Mouse (Mus musculus): ENCODE measurements around the gene Serbp1. TPM values are rescaled to one million over a fixed set of nuclear protein-coding genes. Genes with fewer than 3 reads are reported as not detected.
A peak's percentile ranks its signal among the peaks of the same experiment; 100 is the strongest.

The Serbp1 gene
- polyA plus RNA-seq, 1 experiment from 2014 or later, result 281 TPM

DNA sequence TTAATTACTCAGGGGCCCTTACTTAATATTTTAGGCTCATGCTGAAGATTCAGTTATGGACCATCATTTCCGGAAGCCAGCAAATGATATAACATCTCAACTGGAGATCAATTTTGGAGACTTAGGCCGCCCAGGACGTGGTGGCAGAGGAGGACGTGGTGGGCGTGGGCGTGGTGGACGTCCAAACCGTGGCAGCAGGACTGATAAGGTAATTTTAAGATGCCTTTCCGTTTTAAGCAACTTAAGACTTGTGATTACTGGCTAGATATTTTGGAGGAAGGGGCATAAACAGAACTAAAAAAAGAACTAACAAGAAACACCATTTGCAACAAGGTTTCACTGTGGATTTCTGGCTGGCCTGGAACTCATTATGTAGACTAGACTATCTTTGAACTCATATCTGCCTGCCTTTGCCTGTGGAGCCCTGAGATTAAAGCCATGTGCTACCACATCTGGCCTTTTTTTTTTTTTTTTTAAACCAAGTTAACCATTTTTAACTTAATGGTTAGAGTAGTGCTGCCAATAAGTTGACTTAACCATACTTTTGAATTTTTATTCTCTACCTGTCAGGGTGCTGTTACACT lies 43.7 kb downstream of the Serbp1 start:
- Histone ChIP-seq H3K4me3 (ENCODE audit: low read length) (no peak overlapping the region), H3K9ac (ENCODE audit: low read depth, low read length) (no peak overlapping the region), H3K36me3 (ENCODE audit: control insufficient read depth, insufficient read depth, low read length) (peaks cover 13% of the 10 kb centered on the region), H3K27me3 (replicated peaks; ENCODE audit: control insufficient read depth, insufficient read depth, low read length) (no peaks in the 10 kb centered on the region), H3K9me3 (ENCODE audit: control insufficient read depth, low read length) (no peaks in the 10 kb centered on the region), H3K4me1 (ENCODE audit: control insufficient read depth, insufficient read depth, low read depth, low read length) (no peaks in the 10 kb centered on the region), H3K27ac (ENCODE audit: low read depth, low read length) (no peak overlapping the region), H3K4me2 (ENCODE audit: low read length) (no peak overlapping the region)
- no peak for ATAC-seq
- WGBS, result 92% methylated on average over 9 of the region's 9 CpGs

DNA sequence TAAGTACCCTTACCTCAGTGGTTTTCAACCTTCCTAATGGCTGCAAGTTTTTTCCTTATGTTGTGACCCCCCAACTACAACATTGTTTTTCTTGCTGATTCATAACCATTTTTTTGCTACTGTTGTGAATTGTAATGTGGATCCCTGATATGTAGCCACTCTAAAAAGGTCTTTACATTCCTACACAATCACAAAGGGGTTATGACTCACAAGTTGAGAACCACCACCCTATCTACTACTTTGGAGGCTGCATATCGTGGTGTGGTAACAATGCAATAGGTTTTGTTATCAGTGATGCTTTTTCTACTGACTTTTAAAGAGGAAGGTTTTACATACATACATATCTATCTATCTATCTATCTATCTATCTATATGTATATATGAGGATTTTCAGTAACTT lies 44.9 kb downstream of the Serbp1 start:
- Histone ChIP-seq H3K4me2 (ENCODE audit: low read length) (no peak overlapping the region), H3K9me3 (ENCODE audit: control insufficient read depth, low read length) (no peaks in the 10 kb centered on the region), H3K4me3 (ENCODE audit: low read length) (no peak overlapping the region), H3K27me3 (replicated peaks; ENCODE audit: control insufficient read depth, insufficient read depth, low read length) (no peaks in the 10 kb centered on the region), H3K9ac (ENCODE audit: low read depth, low read length) (no peak overlapping the region), H3K36me3 (ENCODE audit: control insufficient read depth, insufficient read depth, low read length) (peaks cover 13% of the 10 kb centered on the region), H3K27ac (ENCODE audit: low read depth, low read length) (no peak overlapping the region), H3K4me1 (ENCODE audit: control insufficient read depth, insufficient read depth, low read depth, low read length) (no peaks in the 10 kb centered on the region)
- ATAC-seq, result no peak
- WGBS, result 90% methylated on average over 1 of the region's 1 CpGs

DNA sequence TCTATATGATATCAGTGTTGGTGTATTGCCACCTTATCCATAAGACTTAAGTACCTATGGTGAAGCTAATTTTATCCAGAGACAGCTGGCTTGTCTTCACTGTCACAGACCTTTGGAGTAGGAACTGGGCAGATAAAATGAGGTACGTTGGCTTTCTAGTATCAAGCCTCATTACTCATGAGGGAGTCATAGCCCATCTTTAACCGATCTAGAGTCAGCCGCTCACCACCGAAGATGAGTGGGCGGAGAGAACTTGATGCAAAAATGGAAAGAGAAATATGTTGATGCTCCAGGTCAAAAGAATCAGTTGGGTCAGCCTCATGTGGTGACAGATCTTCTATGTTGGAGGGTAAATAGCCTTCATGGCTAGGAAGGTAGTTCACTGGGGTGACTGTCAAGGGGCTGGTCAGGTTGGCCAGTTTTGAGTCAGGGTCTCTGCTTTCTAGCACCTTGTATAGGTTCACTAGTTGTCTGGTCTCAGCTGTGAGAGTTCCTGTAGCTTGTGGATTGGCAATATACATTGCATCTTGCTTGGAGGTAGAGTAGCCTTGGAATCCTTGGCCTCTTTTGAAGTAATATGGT lies 54.2 kb downstream of the Serbp1 start:
- Histone ChIP-seq H3K36me3 (ENCODE audit: control insufficient read depth, insufficient read depth, low read length) (peaks cover 5% of the 10 kb centered on the region; the same call in 1 of the 2 replicates), H3K27me3 (replicated peaks; ENCODE audit: control insufficient read depth, insufficient read depth, low read length) (no peaks in the 10 kb centered on the region), H3K4me3 (ENCODE audit: low read length) (no peak overlapping the region), H3K9me3 (ENCODE audit: control insufficient read depth, low read length) (no peaks in the 10 kb centered on the region), H3K4me1 (ENCODE audit: control insufficient read depth, insufficient read depth, low read depth, low read length) (no peaks in the 10 kb centered on the region), H3K9ac (ENCODE audit: low read depth, low read length) (no peak overlapping the region), H3K4me2 (ENCODE audit: low read length) (no peak overlapping the region), H3K27ac (ENCODE audit: low read depth, low read length) (no peak overlapping the region)
- WGBS, result 87% methylated on average over 5 of the region's 5 CpGs
- ATAC-seq, result no peak

DNA sequence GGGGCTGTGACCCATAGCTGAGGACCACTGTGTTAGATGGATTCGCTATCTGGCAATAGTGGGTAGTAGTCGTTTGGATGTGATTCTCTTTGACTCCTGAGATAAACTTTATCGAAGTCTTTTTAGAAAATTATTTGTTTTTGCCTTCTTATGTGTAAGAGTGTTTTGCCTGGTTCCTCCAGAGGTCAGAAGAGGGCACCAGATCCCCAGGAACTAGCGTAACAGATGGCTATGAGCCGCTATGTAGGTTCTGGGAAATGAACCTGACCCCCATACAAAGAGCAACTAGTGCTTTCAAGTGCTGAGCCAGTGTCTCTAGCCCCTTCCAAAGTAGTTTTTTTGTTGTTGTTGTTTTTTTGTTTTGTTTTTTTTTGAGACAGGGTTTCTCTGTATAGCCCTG lies 58.1 kb downstream of the Serbp1 start:
- no peak overlapping the region for H3K4me3 ChIP-seq (ENCODE audit: low read length)
- no peak for ATAC-seq
- no peak overlapping the region for H3K4me2 ChIP-seq (ENCODE audit: low read length)
- no peak overlapping the region for H3K9ac ChIP-seq (ENCODE audit: low read depth, low read length)
- no peaks in the 10 kb centered on the region for H3K27me3 ChIP-seq (replicated peaks; ENCODE audit: control insufficient read depth, insufficient read depth, low read length)
- H3K27ac ChIP-seq (ENCODE audit: low read depth, low read length), result no peak overlapping the region
- no peaks in the 10 kb centered on the region for H3K9me3 ChIP-seq (ENCODE audit: control insufficient read depth, low read length)
- 58% methylated on average over 5 of the region's 5 CpGs for WGBS
- no peaks in the 10 kb centered on the region for H3K36me3 ChIP-seq (ENCODE audit: control insufficient read depth, insufficient read depth, low read length)
- no peaks in the 10 kb centered on the region for H3K4me1 ChIP-seq (ENCODE audit: control insufficient read depth, insufficient read depth, low read depth, low read length)

DNA sequence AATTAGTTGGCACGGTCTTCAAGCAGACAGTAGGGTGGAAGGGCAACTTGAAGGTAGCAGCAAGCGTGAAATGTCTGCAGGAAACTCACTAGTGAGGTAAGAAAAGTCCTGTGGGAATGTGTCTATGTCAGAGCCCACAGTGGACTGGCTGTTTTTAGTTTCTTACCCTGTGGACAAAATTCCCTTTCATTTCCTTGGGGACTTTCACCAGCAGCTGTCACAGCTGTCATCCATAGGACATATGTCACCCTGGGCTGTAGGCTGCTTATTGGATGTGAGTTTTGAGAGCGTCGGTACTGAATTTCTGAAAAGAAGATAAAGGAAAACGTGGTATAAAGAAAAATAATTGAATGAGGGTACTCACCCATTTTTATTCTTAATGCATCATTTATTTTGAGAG lies 60.8 kb downstream of the Serbp1 start:
- H3K27ac ChIP-seq (ENCODE audit: low read depth, low read length), result no peak overlapping the region
- ATAC-seq, result no peak
- no peaks in the 10 kb centered on the region for H3K36me3 ChIP-seq (ENCODE audit: control insufficient read depth, insufficient read depth, low read length)
- no peak overlapping the region for H3K9ac ChIP-seq (ENCODE audit: low read depth, low read length)
- no peaks in the 10 kb centered on the region for H3K4me1 ChIP-seq (ENCODE audit: control insufficient read depth, insufficient read depth, low read depth, low read length)
- WGBS, result 63% methylated on average over 5 of the region's 5 CpGs
- H3K27me3 ChIP-seq (replicated peaks; ENCODE audit: control insufficient read depth, insufficient read depth, low read length), result no peaks in the 10 kb centered on the region
- H3K9me3 ChIP-seq (ENCODE audit: control insufficient read depth, low read length), result no peaks in the 10 kb centered on the region
- H3K4me2 ChIP-seq (ENCODE audit: low read length), result no peak overlapping the region
- no peak overlapping the region for H3K4me3 ChIP-seq (ENCODE audit: low read length)

DNA sequence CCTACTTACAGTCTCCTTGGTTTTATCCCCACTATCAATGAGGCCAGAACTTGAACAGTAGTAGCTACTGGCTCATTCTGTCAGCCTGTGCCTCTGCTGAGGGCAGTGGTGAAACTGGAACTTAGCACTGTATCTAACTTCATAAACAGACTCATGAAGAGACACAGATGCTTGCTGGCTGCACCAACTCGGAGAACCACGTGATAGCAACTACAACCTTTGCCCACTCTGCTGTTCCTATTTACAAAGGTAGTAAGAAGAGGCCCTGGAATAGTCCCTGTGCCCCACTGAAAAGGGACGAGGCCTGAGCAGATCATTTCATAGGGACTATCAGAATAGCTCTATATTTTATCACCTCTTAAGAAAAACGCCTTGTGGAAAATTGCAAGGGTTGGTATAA lies 62.3 kb downstream of the Serbp1 start:
- WGBS, result 75% methylated on average over 4 of the region's 4 CpGs
- H3K27ac ChIP-seq (ENCODE audit: low read depth, low read length), result no peak overlapping the region
- no peaks in the 10 kb centered on the region for H3K36me3 ChIP-seq (ENCODE audit: control insufficient read depth, insufficient read depth, low read length)
- H3K4me1 ChIP-seq (ENCODE audit: control insufficient read depth, insufficient read depth, low read depth, low read length), result no peaks in the 10 kb centered on the region
- no peak overlapping the region for H3K4me3 ChIP-seq (ENCODE audit: low read length)
- H3K27me3 ChIP-seq (replicated peaks; ENCODE audit: control insufficient read depth, insufficient read depth, low read length), result no peaks in the 10 kb centered on the region
- no peak overlapping the region for H3K9ac ChIP-seq (ENCODE audit: low read depth, low read length)
- H3K9me3 ChIP-seq (ENCODE audit: control insufficient read depth, low read length), result no peaks in the 10 kb centered on the region
- no peak overlapping the region for H3K4me2 ChIP-seq (ENCODE audit: low read length)
- no peak for ATAC-seq

DNA sequence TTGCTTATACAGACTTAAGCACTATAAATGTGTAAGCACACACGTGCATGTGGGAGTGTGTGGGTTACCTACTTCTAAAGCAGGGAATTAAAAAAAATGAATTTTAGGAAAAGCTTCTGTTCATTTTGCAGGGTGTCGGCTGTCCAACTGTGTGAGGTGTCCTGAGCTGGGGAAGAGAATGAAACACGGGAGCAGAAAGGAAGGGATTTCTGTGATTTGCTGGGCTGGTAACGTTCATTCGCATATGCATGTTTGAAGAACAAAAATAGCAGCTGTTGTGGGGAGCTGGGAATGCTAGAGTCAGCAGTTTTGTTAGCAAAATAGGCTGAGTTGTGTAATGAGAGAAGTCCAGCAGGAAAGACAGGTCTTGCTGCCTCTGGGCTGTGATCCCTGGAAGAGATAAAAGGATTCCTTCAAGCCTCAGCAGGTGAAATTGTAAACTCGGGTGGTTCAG lies 62.8 kb downstream of the Serbp1 start:
- Histone ChIP-seq H3K9ac (ENCODE audit: low read depth, low read length) (no peak overlapping the region), H3K9me3 (ENCODE audit: control insufficient read depth, low read length) (no peaks in the 10 kb centered on the region), H3K36me3 (ENCODE audit: control insufficient read depth, insufficient read depth, low read length) (no peaks in the 10 kb centered on the region), H3K27ac (ENCODE audit: low read depth, low read length) (no peak overlapping the region), H3K27me3 (replicated peaks; ENCODE audit: control insufficient read depth, insufficient read depth, low read length) (no peaks in the 10 kb centered on the region), H3K4me2 (ENCODE audit: low read length) (no peak overlapping the region), H3K4me1 (ENCODE audit: control insufficient read depth, insufficient read depth, low read depth, low read length) (no peaks in the 10 kb centered on the region), H3K4me3 (ENCODE audit: low read length) (no peak overlapping the region)
- WGBS, result 54% methylated on average over 6 of the region's 6 CpGs
- ATAC-seq, result no peak

DNA sequence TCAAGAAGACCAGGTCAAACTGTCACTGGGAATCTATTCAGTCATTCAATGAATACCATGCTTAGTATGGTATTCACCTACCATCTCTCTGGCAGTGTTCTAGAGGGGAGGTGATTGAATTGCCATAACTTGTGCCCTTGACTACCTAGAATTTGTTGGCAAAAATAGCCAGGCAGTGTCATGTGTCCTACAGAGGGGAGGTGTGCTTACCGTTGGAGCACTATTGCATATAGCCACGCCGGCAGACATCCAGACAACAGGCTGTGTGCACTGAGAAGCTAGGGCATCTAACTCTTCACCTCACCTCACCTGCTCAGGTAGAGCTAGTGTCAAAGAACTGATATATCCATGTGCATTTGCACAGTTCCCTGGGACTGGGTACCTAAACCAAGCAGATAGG lies 63.3 kb downstream of the Serbp1 start:
- Histone ChIP-seq H3K36me3 (ENCODE audit: control insufficient read depth, insufficient read depth, low read length) (no peaks in the 10 kb centered on the region), H3K27me3 (replicated peaks; ENCODE audit: control insufficient read depth, insufficient read depth, low read length) (no peaks in the 10 kb centered on the region), H3K4me3 (ENCODE audit: low read length) (no peak overlapping the region), H3K4me1 (ENCODE audit: control insufficient read depth, insufficient read depth, low read depth, low read length) (no peaks in the 10 kb centered on the region), H3K4me2 (ENCODE audit: low read length) (no peak overlapping the region), H3K9ac (ENCODE audit: low read depth, low read length) (no peak overlapping the region), H3K9me3 (ENCODE audit: control insufficient read depth, low read length) (no peaks in the 10 kb centered on the region), H3K27ac (ENCODE audit: low read depth, low read length) (no peak overlapping the region)
- WGBS, result 98% methylated on average over 3 of the region's 3 CpGs
- peak; percentile 32; the same call in 1 of the 2 replicates for ATAC-seq

DNA sequence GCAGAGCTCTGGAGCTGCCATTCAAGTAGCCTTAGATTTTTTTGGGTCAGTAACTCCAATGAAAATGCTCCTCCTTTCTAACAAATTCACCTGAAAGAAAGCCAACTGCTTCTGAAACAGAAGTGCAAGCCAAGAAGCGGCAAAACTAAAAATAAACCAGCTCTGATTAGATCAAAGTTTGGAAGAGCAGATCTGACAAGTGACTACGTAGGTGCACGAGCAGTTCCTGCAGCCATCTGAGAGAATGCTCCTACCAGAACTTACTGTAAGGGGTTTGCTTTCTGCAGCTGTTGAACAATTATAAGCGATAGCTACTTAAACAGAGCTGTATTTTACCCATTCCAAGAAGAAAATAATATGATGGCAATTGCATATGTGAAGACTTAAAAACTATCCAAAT lies 64.5 kb downstream of the Serbp1 start:
- no peak overlapping the region for H3K4me2 ChIP-seq (ENCODE audit: low read length)
- 80% methylated on average over 4 of the region's 4 CpGs for WGBS
- H3K27me3 ChIP-seq (replicated peaks; ENCODE audit: control insufficient read depth, insufficient read depth, low read length), result no peaks in the 10 kb centered on the region
- no peaks in the 10 kb centered on the region for H3K36me3 ChIP-seq (ENCODE audit: control insufficient read depth, insufficient read depth, low read length)
- H3K9ac ChIP-seq (ENCODE audit: low read depth, low read length), result no peak overlapping the region
- ATAC-seq, result no peak
- no peaks in the 10 kb centered on the region for H3K4me1 ChIP-seq (ENCODE audit: control insufficient read depth, insufficient read depth, low read depth, low read length)
- H3K4me3 ChIP-seq (ENCODE audit: low read length), result no peak overlapping the region
- H3K9me3 ChIP-seq (ENCODE audit: control insufficient read depth, low read length), result no peaks in the 10 kb centered on the region
- no peak overlapping the region for H3K27ac ChIP-seq (ENCODE audit: low read depth, low read length)

Measured in hindbrain, embryonic 16.5 days (tissue).